Mouse (Mus musculus): ENCODE data around the gene Gm11758. TPM values are rescaled to one million over a fixed set of nuclear protein-coding genes. Genes with fewer than 3 reads are reported as not detected.
"Not testable (repeated sequence)": the region's sequence is repeated elsewhere in the genome, so short reads cannot be mapped to it uniquely, and the experiment has no call there.

The Gm11758 gene
- not detected for polyA plus RNA-seq (2017; shearing (Covaris generic))

GRCm38 (mm10) chr4:73876166-73876565 lies at the start of gene Gm11758:
Gene Gm11758, minus strand, starts transcription at chr4:73876266.
- not testable (repeated sequence) for ATAC-seq

- not testable (repeated sequence) for ATAC-seq
Observed at GRCm38 (mm10) chr4:73920660-73921059, 44.6 kb upstream of the Gm11758 start, which contains the start of gene Gm11756. Gene Gm11756, minus strand, starts transcription at chr4:73920760.

GRCm38 (mm10) chr4:73905853-73906252 lies 29.8 kb upstream of the Gm11758 start, which contains the start of gene Gm13871:
Gene Gm13871, minus strand, starts transcription at chr4:73905953.
- ATAC-seq, result not testable (repeated sequence)

- ATAC-seq, result not testable (repeated sequence)
Observed at GRCm38 (mm10) chr4:73891012-73891411, 14.9 kb upstream of the Gm11758 start, which contains the start of gene Gm11757. Gene Gm11757, minus strand, starts transcription at chr4:73891112.

GRCm38 (mm10) chr4:73826587-73826986 lies 49.5 kb downstream of the Gm11758 start:
- ATAC-seq, result no peak

Other genes starting within 250 kb of the Gm11758 start
- gene Gm11236, start 238.1 kb downstream of the Gm11758 start, polyA plus RNA-seq (2017; shearing (Covaris generic)), result not detected
- gene Gm11239, start 207.9 kb downstream of the Gm11758 start, polyA plus RNA-seq (2017; shearing (Covaris generic)), result not detected
- not detected for gene Gm428, start 192.8 kb downstream of the Gm11758 start, polyA plus RNA-seq (2017; shearing (Covaris generic))
- gene Rasef, start 85.3 kb downstream of the Gm11758 start, polyA plus RNA-seq (2017; shearing (Covaris generic)), result not detected
- gene Gm11757, start 14.8 kb upstream of the Gm11758 start, polyA plus RNA-seq (2017; shearing (Covaris generic)), result not detected
- gene Gm13871, start 29.7 kb upstream of the Gm11758 start, polyA plus RNA-seq (2017; shearing (Covaris generic)), result not detected
- gene Gm11756, start 44.5 kb upstream of the Gm11758 start, polyA plus RNA-seq (2017; shearing (Covaris generic)), result not detected
- gene 2310002L09Rik, start 74.6 kb upstream of the Gm11758 start, polyA plus RNA-seq (2017; shearing (Covaris generic)), result not detected
- not detected for gene Frmd3, start 137.2 kb upstream of the Gm11758 start, polyA plus RNA-seq (2017; shearing (Covaris generic))